Mouse (Mus musculus) layer of hippocampus, adult 9-11 months (tissue): ENCODE results near the gene Cnnm2.

ENCODE experiments used
- DNase-seq: peaks from one replicate; pipeline ENCODE4 v3.0.0; 2022

The Cnnm2 gene

DNA sequence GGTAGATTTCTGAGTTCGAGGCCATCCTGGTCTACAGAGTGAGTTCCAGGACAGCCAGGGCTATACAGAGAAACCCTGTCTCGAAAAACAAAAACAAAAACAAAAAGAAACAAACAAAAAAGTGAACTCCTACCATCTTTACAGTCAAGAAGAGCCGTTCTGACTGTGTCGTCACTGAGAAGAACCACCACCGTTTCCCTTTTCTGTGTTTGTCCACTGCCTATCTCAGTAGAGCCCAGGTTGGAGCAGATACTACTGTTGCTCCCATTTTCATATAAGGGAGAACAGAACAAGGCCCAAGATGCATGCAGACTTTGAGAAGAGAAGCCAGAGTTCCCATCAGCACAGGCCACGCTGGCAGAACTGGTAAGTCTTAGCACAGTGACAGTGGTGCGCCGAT lies 129.3 kb downstream of the Cnnm2 start:
- no peak for DNase-seq

DNA sequence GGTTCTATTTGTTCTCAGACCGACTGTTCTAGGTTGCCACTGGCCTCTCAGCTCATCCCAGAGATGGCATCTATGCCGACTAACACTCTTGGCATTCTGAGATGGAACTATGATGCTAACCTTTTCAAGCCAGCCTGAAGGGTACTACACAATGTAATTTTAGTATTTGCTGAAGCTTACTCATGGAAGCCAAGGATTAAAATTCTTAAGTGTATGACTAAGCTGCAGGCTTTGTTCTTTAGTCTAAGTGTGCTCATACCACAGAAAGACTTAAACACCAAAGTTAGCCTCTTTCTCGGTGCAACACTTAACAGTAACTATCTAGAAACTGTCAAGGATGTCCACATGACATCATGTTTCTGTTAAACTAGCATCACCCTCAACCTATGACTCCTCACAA lies 131.5 kb downstream of the Cnnm2 start:
- DNase-seq, result no peak

DNA sequence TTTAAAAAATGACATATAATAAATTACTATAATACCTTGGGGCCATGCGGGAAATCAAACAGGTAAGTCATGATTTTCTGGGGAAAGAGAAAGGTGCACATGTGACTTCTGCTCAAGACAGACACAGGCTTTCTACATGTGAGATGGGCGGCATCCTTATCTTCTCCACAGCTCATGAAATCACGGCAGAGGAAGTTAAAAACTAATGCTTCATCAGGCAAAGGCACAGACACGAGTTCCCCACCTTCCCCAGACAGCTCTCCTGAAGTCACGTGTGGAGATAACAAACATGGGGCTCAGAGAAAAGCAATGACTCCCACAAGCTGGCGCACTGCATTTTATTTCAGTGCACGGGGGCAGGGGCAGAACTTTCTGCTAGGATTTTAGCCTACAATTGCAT lies 132.1 kb downstream of the Cnnm2 start:
- no peak for DNase-seq

DNA sequence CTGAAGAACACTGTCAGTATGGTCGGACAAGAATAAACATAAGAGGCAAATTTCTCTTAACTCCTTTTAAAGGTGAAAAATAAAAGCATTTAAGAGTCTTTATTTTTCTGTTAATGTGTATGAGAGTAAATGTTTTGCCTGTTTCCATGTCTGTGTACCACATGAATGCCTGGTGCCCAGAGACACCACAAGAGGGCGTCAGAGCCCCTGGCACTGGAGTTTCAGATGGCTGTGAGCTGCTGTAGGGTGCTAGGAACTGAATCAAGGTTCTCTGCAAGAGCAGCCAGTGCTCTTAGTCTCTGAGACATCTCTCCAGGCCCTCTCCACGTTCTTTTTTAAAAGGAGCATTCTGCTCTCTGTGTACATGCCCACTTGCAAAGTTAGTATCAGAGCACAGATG lies 135.7 kb downstream of the Cnnm2 start:
- DNase-seq, result no peak

DNA sequence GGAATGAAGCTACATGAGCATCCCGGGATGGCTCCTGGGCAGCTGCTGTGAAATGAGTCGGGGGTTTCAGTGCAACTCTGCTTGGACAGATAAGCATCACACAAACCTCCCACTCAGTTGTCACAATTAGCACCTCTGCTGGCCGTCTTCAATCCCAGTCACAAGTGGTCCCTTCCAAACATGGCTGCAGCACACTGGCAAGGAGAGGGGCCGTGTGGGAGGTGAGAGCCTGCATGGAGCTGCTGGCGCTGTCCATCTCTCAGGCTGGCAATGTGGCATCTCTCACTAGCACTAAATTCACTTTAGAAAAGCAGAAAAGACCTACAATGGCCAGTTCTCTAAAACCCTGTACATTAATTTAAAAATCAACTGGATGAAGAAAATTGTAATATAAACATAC lies 136.8 kb downstream of the Cnnm2 start:
- no peak for DNase-seq

DNA sequence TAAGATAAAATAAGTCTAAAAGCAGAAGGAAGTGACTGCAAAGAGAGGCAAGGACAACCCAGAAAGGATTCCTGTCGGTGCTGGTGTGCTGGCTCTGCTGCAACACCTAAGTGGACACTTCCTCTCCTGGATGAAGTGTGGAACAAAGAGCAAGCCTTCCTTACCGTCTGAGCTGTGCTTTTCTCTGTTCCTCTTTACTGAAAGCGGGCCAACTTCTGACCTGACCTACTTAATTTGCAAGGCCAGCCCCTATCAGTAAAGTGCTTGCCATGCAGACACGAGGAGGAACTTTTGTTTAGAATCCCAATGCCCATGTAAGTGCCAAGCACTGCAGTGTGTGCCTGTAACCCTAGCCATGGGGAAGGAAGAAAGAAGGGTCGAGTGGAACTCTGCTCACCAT lies 137.9 kb downstream of the Cnnm2 start:
- peak; percentile 56 for DNase-seq

DNA sequence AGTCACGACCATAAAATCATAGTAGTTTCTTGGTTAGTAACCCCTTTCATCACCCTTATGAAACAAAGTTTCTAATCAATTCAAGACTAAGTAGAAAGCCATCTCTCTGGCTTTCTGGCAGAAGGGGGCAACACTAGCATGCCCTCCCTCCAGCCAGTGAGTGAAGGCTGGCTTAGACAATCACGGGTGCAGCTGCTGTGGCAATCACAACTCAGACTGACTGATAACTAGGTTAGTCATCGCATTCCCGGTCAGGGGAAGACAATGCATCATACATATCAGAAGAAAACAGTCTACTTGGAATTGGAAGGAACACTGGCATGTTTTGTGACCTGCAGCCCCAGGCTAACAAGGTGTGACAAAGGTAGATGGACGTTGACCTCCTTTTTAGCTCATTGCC lies 138.5 kb downstream of the Cnnm2 start:
- DNase-seq, result no peak

DNA sequence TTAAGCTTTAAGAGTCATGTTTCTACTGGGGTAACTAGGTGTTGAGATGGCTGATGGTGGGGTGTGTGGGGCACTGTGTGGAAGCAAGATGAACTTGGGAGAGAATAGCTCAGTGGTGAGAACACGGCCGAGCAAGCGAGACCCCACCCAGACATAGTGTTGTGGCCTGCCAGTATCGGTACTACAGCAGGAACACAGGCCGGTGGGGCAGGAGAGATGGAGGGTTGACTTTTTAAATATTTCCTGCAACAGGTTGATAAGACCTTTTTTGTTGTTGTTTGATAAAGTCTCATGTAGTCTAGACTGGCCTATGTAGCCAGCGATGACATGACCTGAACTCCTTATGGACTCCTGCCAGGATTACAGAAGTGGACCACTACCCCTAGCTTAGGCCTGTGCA lies 139.4 kb downstream of the Cnnm2 start:
- no peak for DNase-seq

DNA sequence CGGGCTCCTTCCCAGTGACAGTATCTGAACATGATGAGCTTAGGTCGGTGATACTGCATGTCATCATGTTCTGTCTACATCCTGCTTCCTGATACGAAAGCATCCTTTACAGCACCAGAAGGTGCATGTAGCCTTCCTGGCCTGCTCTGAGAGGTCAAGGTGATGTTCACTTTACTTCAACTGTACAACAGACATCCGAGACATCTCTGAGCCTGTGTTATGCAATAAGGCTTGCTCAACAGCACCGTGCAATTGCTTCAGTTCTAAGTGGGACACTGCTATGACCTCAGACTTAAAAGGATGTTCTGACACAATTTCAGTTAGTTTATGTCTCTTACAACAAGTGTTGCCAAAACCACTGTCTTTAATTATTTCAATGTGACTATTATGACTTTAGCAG lies 139.9 kb downstream of the Cnnm2 start:
- DNase-seq, result no peak

DNA sequence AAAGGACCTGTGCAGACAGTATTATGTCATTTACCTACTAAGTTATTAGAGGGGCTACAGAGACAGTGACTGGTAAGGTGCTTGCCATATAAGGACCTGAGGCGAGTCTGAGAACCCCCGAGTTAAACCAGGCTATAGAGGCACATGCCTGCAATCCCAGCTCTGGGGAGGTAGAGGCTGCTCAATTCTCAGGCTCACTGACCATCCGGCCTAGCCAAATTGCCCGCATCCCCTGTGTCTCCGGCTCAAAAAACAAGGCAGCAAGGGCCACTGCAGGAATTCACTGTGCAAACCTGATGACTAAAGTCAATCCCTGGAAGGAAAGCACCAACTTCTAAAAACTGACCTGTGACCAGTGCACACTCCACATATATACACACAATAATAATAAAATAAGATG lies 142.0 kb downstream of the Cnnm2 start:
- no peak for DNase-seq

DNA sequence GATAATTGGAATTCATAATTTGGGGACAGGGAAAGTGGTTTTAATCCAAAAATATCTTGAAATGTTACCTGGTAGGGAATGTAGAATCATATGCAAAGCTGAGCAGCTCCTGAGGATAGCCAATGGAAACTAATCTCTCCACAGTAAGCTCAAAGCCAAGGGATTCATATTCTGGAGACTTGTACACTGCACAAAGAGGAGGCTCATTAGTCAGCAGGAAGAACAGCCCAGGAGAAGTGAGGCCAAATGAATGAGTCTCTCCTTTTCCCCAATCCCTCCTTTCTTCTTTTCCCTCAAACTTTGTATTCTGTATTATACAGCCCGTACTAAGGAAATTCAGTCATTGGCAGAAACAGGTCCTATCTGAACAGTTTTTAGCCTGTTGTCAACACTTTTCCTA lies 143.5 kb downstream of the Cnnm2 start:
- no peak for DNase-seq

DNA sequence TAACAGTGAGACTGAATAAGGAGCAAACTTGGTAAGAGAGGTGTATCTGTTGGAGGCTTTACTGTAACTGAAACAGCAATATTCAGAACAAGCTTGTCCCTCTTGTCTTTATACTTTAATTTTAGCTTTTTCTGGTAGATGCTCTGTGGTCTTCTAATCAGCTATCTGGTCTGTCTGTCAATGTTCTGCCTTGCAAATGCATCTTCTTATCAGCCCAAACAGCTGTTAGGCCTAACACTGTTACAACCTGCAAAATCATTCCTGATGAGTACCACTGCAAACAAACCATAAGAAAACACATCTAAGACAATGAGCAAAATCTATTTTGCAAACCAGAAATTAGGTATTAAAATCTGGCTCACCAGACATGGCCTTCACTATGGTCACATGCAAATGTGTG lies 144.0 kb downstream of the Cnnm2 start:
- DNase-seq, result no peak

DNA sequence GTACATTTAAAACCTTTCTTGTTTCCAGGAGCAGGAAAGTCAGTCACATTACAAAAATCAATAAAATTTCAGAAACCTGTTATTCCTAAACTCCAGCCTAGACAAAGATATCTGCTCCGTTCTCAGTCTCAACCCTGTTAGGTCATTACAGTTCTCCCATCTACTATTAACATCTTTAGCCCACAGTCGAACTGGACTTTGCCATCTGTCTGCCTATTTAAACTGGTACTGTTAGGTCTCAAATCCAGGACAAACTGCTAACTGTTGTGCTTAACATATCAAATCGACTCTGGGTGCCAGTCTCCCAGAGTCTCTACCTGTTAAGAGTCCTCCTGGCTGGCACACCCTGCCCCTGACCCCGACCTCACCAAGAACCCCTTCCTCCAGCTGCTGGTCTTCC lies 144.6 kb downstream of the Cnnm2 start:
- DNase-seq, result no peak

DNA sequence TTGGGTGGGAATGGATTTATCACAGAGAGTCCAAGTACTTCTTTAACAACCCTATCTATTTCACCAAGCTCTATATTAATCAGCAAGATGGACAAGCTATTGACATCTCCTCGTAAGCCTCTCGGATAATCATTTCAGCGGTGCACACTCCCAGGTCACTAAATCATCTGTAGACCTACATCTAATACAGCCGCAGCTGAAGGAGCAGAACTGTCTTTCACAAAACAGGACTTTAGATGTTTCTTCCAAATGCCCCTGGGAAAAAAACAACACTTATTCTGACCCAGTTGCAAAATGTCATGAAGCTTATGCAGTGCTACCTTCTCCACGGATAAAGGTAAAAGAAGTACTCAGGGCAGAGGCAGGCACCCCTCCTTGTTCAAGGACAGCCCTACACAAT lies 146.8 kb downstream of the Cnnm2 start:
- DNase-seq, result no peak

DNA sequence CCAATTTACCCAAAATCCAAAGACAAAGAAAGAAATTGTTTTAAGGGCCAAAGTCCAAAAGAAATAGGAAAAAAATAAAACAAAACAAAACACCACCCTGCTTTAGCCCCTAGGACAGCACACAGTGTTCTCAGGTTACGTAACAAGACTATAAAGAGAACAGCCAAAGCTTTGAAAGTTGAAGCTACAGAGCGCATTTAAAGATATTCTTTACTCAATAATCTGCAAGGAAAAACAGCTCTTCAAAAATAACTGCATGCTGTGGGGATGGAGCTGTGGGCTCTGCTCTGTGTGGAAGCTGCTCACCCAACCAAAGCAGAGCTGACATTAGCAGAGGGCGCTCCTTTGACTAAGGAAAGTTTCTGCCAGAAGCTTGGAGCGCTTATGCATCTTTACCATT lies 147.6 kb downstream of the Cnnm2 start:
- DNase-seq, result peak; percentile 54

DNA sequence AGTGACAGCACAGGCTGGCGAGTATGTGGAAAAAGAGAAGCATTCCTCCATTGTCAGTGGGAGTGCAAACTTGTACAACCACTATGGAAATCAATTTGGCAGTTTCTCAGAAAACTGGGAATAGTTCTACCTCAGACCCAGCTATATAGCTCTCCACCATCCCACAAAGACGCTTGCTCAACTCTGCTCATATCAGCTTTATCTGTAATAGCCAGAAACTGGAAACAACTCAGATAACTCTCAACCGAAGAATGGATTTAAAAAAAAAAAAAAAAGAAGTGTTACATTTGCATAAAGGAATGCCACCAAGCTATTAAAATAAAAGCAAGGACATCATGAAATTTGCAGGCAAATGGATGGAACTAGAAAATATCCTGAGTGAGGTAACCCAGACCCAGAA lies 150.1 kb downstream of the Cnnm2 start:
- DNase-seq, result no peak

DNA sequence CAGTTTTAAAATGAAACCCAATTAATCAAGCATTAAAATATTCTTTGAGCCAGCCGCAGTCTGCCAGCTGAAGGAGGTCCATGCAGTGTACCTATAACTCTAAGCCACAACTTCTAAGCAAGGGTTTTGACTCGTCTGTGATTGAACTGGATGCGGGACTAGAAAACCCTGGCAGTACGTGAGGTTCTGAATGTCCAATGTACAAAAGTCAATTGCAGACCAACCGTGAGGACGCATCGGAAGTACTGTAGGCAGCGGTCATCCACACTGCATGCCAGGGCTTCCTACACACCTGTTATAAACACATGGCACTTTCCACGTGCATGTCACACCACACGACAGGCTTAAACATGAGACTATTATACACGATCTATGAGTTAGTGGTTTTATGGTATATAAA lies 152.2 kb downstream of the Cnnm2 start:
- DNase-seq, result no peak

DNA sequence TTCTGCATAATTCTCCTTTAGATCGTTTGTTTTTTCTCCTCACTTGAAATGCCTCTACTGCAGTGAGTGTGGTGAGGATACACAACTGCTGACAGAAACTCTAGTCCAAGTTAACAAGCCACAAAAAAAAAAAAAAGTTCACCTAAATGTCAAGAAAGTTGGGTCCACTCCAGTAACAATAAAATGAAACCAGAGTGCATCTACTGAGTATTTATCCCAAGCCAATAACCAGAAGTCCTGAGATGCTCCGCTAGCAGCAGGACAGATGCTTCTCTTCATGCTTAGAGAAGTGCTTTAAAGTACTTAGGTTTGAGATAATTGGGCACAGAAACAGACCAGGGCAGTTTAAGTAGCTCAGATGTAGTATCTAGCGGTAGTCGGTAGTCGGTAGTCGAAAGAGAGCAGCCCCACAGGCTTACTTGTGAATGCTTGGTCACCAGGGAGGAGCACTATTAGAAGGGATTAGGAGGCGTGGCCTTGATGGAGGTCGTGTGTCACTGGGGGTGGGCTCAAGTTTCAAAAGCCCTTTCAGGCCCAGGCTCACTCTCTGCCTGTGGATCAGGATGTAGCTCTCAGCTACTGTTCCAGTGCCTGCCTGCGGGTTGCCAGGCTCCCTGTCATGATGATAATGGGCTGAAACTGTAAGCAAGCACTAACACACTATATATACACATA lies 154.1 kb downstream of the Cnnm2 start:
- DNase-seq, result no peak

DNA sequence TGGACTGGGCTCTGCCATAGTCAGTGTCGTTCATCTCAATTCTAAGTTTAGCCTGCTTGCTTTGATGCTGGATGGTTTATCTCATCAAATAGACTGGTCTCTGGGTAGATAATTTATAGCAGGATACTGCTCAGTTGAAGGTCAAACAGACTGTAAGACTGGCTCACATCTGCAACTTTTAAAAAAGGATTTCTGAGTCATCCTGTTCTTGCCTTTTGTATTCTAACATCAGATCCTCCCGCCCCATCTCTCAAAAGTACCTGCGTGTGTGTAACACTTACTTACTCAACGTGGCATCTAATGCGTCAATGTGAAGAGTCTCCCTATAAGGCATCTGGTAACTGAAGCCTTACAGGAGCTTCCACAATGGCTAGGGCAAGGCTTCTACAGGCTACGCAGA lies 159.2 kb downstream of the Cnnm2 start:
- DNase-seq, result no peak

DNA sequence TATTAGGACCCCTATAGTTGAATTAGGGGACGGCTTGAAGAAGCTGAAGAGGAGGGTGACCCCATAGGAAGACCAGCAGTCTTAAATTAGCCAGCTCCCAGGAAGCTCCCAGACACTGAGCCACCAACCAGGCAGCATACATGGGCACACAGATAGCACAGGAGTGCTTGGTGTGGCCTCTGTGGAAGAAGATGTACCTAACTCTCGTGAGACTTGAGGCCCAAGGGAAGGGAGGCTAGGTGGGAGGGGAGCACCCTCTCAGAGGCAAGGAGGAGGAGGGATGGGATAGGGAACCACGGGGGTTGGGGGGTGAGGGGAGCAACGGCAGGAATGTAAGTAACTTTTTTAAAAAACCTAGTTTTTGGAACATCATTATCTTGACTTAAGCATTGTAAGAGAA lies 165.0 kb downstream of the Cnnm2 start:
- no peak for DNase-seq

DNA sequence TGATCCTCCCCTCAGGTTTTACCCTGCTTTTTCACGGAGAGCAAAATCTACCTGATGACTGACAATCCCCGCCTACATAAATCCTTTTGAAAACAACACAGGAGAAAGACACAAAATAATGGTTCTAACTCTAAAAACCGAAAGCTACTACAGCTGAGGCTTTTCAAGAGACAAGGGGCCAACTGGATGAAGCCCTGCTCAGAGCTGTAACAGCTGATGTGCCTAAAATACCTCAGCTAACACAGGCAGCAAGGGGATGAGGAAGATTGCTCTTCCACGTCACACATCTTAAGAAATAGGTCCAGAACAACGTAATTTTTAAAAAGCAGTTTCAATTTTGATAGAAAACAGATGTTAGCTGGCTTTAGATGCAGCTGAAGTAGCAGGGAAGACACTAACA lies 165.6 kb downstream of the Cnnm2 start:
- DNase-seq, result no peak

DNA sequence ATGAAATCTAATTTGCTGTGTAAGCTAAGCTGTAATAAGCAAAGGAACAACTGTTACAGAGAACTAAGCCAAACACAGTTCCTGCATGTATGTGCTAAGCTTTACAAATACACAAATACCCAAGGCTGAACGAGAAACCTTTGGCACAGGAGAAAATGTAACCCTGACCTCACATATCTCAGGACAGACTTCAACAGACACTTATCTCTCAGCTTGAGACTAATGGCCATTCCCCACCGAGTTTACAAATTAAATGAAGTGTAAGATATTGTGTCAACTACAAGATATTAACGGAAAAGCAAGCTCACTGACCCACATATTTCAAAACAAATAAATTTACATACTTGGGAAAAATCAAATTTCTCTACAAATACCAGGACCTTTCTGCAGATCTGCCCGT lies 166.7 kb downstream of the Cnnm2 start:
- DNase-seq, result no peak

DNA sequence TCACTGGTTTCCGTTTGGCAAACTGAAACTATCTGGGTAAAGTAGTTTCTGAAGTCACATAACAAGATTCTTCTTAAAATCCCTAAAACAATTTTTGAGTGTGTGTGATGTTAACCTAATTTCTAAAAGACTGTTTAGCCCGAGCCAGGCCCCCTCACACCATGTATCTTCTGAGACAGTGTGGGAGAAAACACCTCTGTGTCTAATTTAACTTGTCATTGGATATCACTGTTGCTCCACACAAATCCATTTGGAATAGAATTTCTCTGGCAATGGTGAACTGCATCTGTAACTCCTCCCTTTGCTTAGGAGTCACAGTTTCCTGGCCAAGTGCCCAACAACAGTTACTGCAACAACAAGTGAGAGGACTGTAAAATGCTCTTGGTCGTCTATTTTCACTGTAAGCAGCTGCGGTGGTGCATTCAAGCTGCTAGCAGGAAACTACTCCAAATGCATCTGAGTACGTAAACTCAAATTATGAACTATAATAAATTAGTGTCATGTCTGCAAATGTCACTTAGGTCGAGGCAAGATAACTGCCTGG lies 167.7 kb downstream of the Cnnm2 start:
- peak; percentile 50 for DNase-seq
